ENCODE assay signal across 32 mouse cellular contexts in the genomic region with DNA sequence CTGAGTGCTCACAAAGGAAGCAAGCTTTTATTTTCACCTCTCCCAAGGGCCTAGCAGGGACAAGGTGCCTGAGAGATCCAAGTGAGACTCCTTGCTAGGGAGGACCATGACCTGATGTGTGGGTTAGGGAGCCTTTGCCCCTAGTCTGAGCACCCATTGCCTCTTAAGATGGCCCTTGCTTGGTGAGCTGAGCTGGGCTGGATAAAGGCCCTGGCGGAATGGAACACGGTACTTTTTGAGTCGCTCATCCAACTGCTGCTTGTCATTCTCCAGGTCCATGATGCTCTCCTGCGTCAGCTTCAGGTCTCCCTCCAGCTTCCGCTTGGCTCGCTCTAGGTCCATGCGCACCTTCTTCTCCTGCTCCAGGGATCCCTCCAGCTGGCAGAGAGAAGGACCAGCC. TPM values are rescaled to one million over a fixed set of nuclear protein-coding genes. Genes with fewer than 3 reads are reported as not detected.
DNase-seq lines count a peak whose midpoint lies in the region; ATAC-seq and TF ChIP-seq lines count a peak whose summit lies in the region.
"Had no signal": no experiment of that assay in that cellular context is flagged by ENCODE, and none has a peak within 500 bp of the region (broad histone marks: within the 10 kb centered on the region; RNA-seq: fewer than 3 reads in every experiment).

No protein-coding gene starts in this region.

- TF ChIP-seq EP300 in heart, postnatal 0 days (IDR thresholded peaks at IDR 0.05; ENCODE audit: low read depth) = no peak

- H3K36me3 ChIP-seq in heart, embryonic 11.5 days (ENCODE audit: control insufficient read depth, insufficient read depth, low read length) = 0 out of 2 replicates have a peak, but pooled peaks cover 2% of the 10 kb centered on the region
- H3K36me3 ChIP-seq in heart, embryonic 14.5 days (ENCODE audit: control insufficient read depth, insufficient read depth, low read length) = peaks cover 91% of the 10 kb centered on the region
- H3K36me3 ChIP-seq in heart, postnatal 0 days (replicated peaks; ENCODE audit: control insufficient read depth, insufficient read depth, low read length) = peaks cover 84% of the 10 kb centered on the region
- H3K36me3 ChIP-seq: forebrain, embryonic 10.5 days; G1E; hindbrain, embryonic 12.5 days; hindbrain, embryonic 15.5 days had no signal

- H3K4me1 ChIP-seq in heart, embryonic 11.5 days (ENCODE audit: control insufficient read depth, insufficient read depth, low read length) = peaks cover 6% of the 10 kb centered on the region; the same call in 1 of the 2 replicates
- H3K4me1 ChIP-seq in heart, embryonic 14.5 days (ENCODE audit: control insufficient read depth in 2 of 2, insufficient read depth in 2 of 2, low read length in 2 of 2) = peaks cover 5 to 6% of the 10 kb centered on the region in 2 experiments; a peak in 2 of 4 replicates
- 0 out of 2 replicates have a peak, but pooled peaks cover 4% of the 10 kb centered on the region for H3K4me1 ChIP-seq in heart, postnatal 0 days (ENCODE audit: control insufficient read depth, insufficient read depth)
- H3K4me1 ChIP-seq: forebrain, embryonic 10.5 days; forebrain, embryonic 13.5 days; hindbrain, embryonic 12.5 days; hindbrain, embryonic 15.5 days had no signal

- TF ChIP-seq CTCF in heart, postnatal 0 days (IDR thresholded peaks at IDR 0.05; ENCODE audit: low read depth) = no peak

- no peaks in the 10 kb centered on the region for H3K9me3 ChIP-seq in heart, embryonic 11.5 days (replicated peaks; ENCODE audit: control insufficient read depth, low read length)
- H3K9me3 ChIP-seq in heart, embryonic 14.5 days (ENCODE audit: control insufficient read depth, low read length) = no peaks in the 10 kb centered on the region
- no peaks in the 10 kb centered on the region for H3K9me3 ChIP-seq in heart, postnatal 0 days (replicated peaks; ENCODE audit: control insufficient read depth, low read length)
- H3K9me3 ChIP-seq: forebrain, embryonic 10.5 days; forebrain, embryonic 13.5 days; G1E; hindbrain, embryonic 12.5 days; hindbrain, embryonic 15.5 days had no signal

- no peaks in the 10 kb centered on the region for H3K27me3 ChIP-seq in heart, embryonic 11.5 days (ENCODE audit: control insufficient read depth, insufficient read depth, low read length)
- no peaks in the 10 kb centered on the region for H3K27me3 ChIP-seq in heart, embryonic 14.5 days (ENCODE audit: control insufficient read depth, insufficient read depth, low read length)
- no peaks in the 10 kb centered on the region for H3K27me3 ChIP-seq in heart, postnatal 0 days (ENCODE audit: control insufficient read depth, insufficient read depth, low read length)
- H3K27me3 ChIP-seq: forebrain, embryonic 13.5 days; hindbrain, embryonic 12.5 days; hindbrain, embryonic 15.5 days had no signal

- no peak overlapping the region for H3K4me3 ChIP-seq in heart, embryonic 11.5 days (ENCODE audit: low read depth, low read length)
- H3K4me3 ChIP-seq in heart, embryonic 14.5 days (ENCODE audit: control insufficient read depth in 1 of 2, insufficient read depth in 1 of 2, low read depth in 1 of 2, low read length in 2 of 2) = peak overlapping the region; percentile 9 to 66; a peak in 2 of 4 replicates
- H3K4me3 ChIP-seq in heart, postnatal 0 days (ENCODE audit: low read depth, low read length) = no peak overlapping the region
- H3K4me3 ChIP-seq: forebrain, embryonic 10.5 days; forebrain, embryonic 13.5 days; hindbrain, embryonic 12.5 days; hindbrain, embryonic 15.5 days had no signal

- H3K9ac ChIP-seq in heart, embryonic 11.5 days (ENCODE audit: low read depth, low read length) = peak overlapping the region; percentile 61; the same call in 1 of the 2 replicates
- peak overlapping the region; percentile 100 for H3K9ac ChIP-seq in heart, embryonic 14.5 days (ENCODE audit: low read length)
- peak overlapping the region; percentile 8; the same call in 1 of the 2 replicates for H3K9ac ChIP-seq in heart, postnatal 0 days (replicated peaks; ENCODE audit: low read depth, low read length)
- H3K9ac ChIP-seq: forebrain, embryonic 13.5 days; hindbrain, embryonic 12.5 days; hindbrain, embryonic 15.5 days had no signal

- no peak for DNase-seq in heart, postnatal 36 days
- no peak for DNase-seq in heart, adult 9 months (ENCODE audit: low spot score in 2 of 2)
- no peak for DNase-seq in heart, postnatal 0 days (ENCODE audit: low spot score)
- DNase-seq in heart, postnatal 10 days = no peak
- DNase-seq: adrenal gland, postnatal 10 days; adrenal gland, postnatal 36 days; B cell, adult 2 months; cerebellum, adult 18-20 months; cerebellum, adult 9-10 months; cerebellum, postnatal 14 days; gastrocnemius, postnatal 10 days; gastrocnemius, postnatal 36 days; kidney, adult 2 months had no signal

- WGBS in heart, embryonic 11.5 days (ENCODE audit: insufficient replicate concordance) = 84% methylated on average over 7 of the region's 7 CpGs
- WGBS in heart, embryonic 14.5 days = 61% methylated on average over 7 of the region's 7 CpGs
- 59% methylated on average over 7 of the region's 7 CpGs for WGBS in heart, postnatal 0 days

- peak overlapping the region; percentile 35; the same call in 1 of the 2 replicates for H3K27ac ChIP-seq in heart, embryonic 11.5 days (ENCODE audit: low read depth, low read length)
- H3K27ac ChIP-seq in heart, embryonic 14.5 days (replicated peaks in 1 of 2; ENCODE audit: control insufficient read depth in 1 of 2, insufficient read depth in 1 of 2, low read depth in 2 of 2, low read length in 2 of 2) = peak overlapping the region; percentile 78 to 100
- H3K27ac ChIP-seq in heart, postnatal 0 days (ENCODE audit: low read depth) = peak overlapping the region; percentile 99
- H3K27ac ChIP-seq: forebrain, embryonic 10.5 days; forebrain, embryonic 13.5 days; hindbrain, embryonic 12.5 days; hindbrain, embryonic 15.5 days had no signal

- peak overlapping the region; percentile 27; the same call in 1 of the 2 replicates for H3K4me2 ChIP-seq in heart, embryonic 11.5 days
- H3K4me2 ChIP-seq in heart, embryonic 14.5 days (ENCODE audit: low read length) = peak overlapping the region; percentile 73
- H3K4me2 ChIP-seq in heart, postnatal 0 days (ENCODE audit: low read depth, low read length) = peak overlapping the region; percentile 9; the same call in 1 of the 2 replicates
- H3K4me2 ChIP-seq: forebrain, embryonic 13.5 days; hindbrain, embryonic 12.5 days; hindbrain, embryonic 15.5 days had no signal

- no peak for ATAC-seq in heart, embryonic 11.5 days (replicated peaks; ENCODE audit: insufficient number of reproducible peaks, low FRiP score, low TSS enrichment)
- no peak for ATAC-seq in heart, embryonic 14.5 days (ENCODE audit: insufficient number of reproducible peaks, insufficient read depth, low FRiP score, low read depth)
- no peak for ATAC-seq in heart, postnatal 0 days (ENCODE audit: insufficient read depth, low read depth)
- ATAC-seq: forebrain, embryonic 13.5 days; forebrain, embryonic 16.5 days; intestine, postnatal 0 days; Patski had no signal

- intact Hi-C loops in heart, postnatal 36 days (cut with DNase I) = no loop called here
- intact Hi-C loops in heart, postnatal 10 days (cut with DNase I) = no loop called here

RNA-seq across cellular contexts. Expression of gene Gm17428, which starts 5.2 kb away (rescaled TPM):
- polyA plus RNA-seq in heart, embryonic 11.5 days (2014; fragmentation: Nextera tagmentation; extraction: Ambion mirVana) = not detected in 2 replicates
- total RNA-seq in heart, postnatal 36 days (2021) = not detected
- polyA plus RNA-seq in heart, embryonic 14.5 days (2014; fragmentation: Nextera tagmentation; extraction: Ambion mirVana) = not detected in 2 replicates
- not detected in 2 replicates for total RNA-seq in heart, postnatal 0 days (2014; rRNA removed; ENCODE audit: low replicate concordance)
- not detected in 2 replicates for polyA plus RNA-seq in heart, postnatal 0 days (2015; fragmentation: Nextera tagmentation; extraction: Ambion mirVana)
- not detected for total RNA-seq in heart, postnatal 10 days (2021)
- total RNA-seq: adrenal gland, adult 18-20 months; adrenal gland, postnatal 10 days; adrenal gland, postnatal 36 days; CH12.LX; G1E; gastrocnemius, adult 18-20 months; gastrocnemius, postnatal 10 days; gastrocnemius, postnatal 36 days; granulocyte monocyte progenitor cell, adult 5-6 weeks; hematopoietic stem cell, adult 5-6 weeks had no signal
- polyA plus RNA-seq: embryonic facial prominence, embryonic 11.5 days; embryonic facial prominence, embryonic 14.5 days; forebrain, embryonic 10.5 days; forebrain, embryonic 13.5 days; forebrain, embryonic 16.5 days; G1E; hindbrain, embryonic 12.5 days; hindbrain, embryonic 15.5 days; intestine, embryonic 14.5 days; intestine, postnatal 0 days; kidney, adult 2 months; kidney, embryonic 14.5 days; Patski had no signal

RNA-seq across cellular contexts. Expression of gene Myh7, which starts 12.5 kb away (rescaled TPM):
- 3,446 and 4,122 TPM in 2 replicates for polyA plus RNA-seq in heart, embryonic 11.5 days (2014; fragmentation: Nextera tagmentation; extraction: Ambion mirVana)
- total RNA-seq in heart, postnatal 36 days (2021) = 1,000 to 10,000 TPM; 2,242 to 2,437 TPM
- 5,319 and 5,796 TPM in 2 replicates for polyA plus RNA-seq in heart, embryonic 14.5 days (2014; fragmentation: Nextera tagmentation; extraction: Ambion mirVana)
- total RNA-seq in heart, postnatal 0 days (2014; rRNA removed; ENCODE audit: low replicate concordance) = 4,273 and 4,731 TPM in 2 replicates
- polyA plus RNA-seq in heart, postnatal 0 days (2015; fragmentation: Nextera tagmentation; extraction: Ambion mirVana) = 1,026 and 1,537 TPM in 2 replicates
- total RNA-seq in heart, postnatal 10 days (2021) = 1,000 to 10,000 TPM; 1,842 to 1,858 TPM
- total RNA-seq: granulocyte monocyte progenitor cell, adult 5-6 weeks; hematopoietic stem cell, adult 5-6 weeks had no signal

RNA-seq across cellular contexts. Expression of gene Myh6, which starts 15.2 kb away (rescaled TPM):
- polyA plus RNA-seq in heart, embryonic 11.5 days (2014; fragmentation: Nextera tagmentation; extraction: Ambion mirVana) = 2,306 and 2,903 TPM in 2 replicates
- total RNA-seq in heart, postnatal 36 days (2021) = over 10,000 TPM; 23,066 to 24,862 TPM
- polyA plus RNA-seq in heart, embryonic 14.5 days (2014; fragmentation: Nextera tagmentation; extraction: Ambion mirVana) = 2,542 and 2,728 TPM in 2 replicates
- 3,860 and 3,976 TPM in 2 replicates for total RNA-seq in heart, postnatal 0 days (2014; rRNA removed; ENCODE audit: low replicate concordance)
- polyA plus RNA-seq in heart, postnatal 0 days (2015; fragmentation: Nextera tagmentation; extraction: Ambion mirVana) = 8,242 and 9,737 TPM in 2 replicates
- over 10,000 TPM; 20,580 to 20,870 TPM for total RNA-seq in heart, postnatal 10 days (2021)
- total RNA-seq: adrenal gland, postnatal 36 days; granulocyte monocyte progenitor cell, adult 5-6 weeks; hematopoietic stem cell, adult 5-6 weeks had no signal

RNA-seq across cellular contexts. Expression of gene Ngdn, which starts 33.3 kb away (rescaled TPM):
- 60.3 and 62.1 TPM in 2 replicates for polyA plus RNA-seq in heart, embryonic 11.5 days (2014; fragmentation: Nextera tagmentation; extraction: Ambion mirVana)
- total RNA-seq in heart, postnatal 36 days (2021) = 10 to 100 TPM; 25.6 to 29.3 TPM
- polyA plus RNA-seq in heart, embryonic 14.5 days (2014; fragmentation: Nextera tagmentation; extraction: Ambion mirVana) = 53.8 and 54.9 TPM in 2 replicates
- total RNA-seq in heart, postnatal 0 days (2014; rRNA removed; ENCODE audit: low replicate concordance) = 20.2 and 50.1 TPM in 2 replicates
- 50.0 and 50.9 TPM in 2 replicates for polyA plus RNA-seq in heart, postnatal 0 days (2015; fragmentation: Nextera tagmentation; extraction: Ambion mirVana)
- 10 to 100 TPM; 30.6 to 33.9 TPM for total RNA-seq in heart, postnatal 10 days (2021)

RNA-seq across cellular contexts. Expression of gene Cmtm5, which starts 45.9 kb away (rescaled TPM):
- 0.49 and 0.90 TPM in 2 replicates for polyA plus RNA-seq in heart, embryonic 11.5 days (2014; fragmentation: Nextera tagmentation; extraction: Ambion mirVana)
- under 1 TPM in 1 of 2 experiments, not detected in 1; 0.46 TPM for total RNA-seq in heart, postnatal 36 days (2021)
- 0.58 and 0.72 TPM in 2 replicates for polyA plus RNA-seq in heart, embryonic 14.5 days (2014; fragmentation: Nextera tagmentation; extraction: Ambion mirVana)
- total RNA-seq in heart, postnatal 0 days (2014; rRNA removed; ENCODE audit: low replicate concordance) = 3.1 and 8.1 TPM in 2 replicates
- polyA plus RNA-seq in heart, postnatal 0 days (2015; fragmentation: Nextera tagmentation; extraction: Ambion mirVana) = 0.34 and 0.85 TPM in 2 replicates
- total RNA-seq in heart, postnatal 10 days (2021) = under 1 TPM in 1 of 2 experiments, not detected in 1; 0.91 TPM
- total RNA-seq: CH12.LX; G1E; granulocyte monocyte progenitor cell, adult 5-6 weeks; hematopoietic stem cell, adult 5-6 weeks had no signal
- polyA plus RNA-seq: G1E, Patski had no signal

Comparison
In these comparisons a context has a peak if more than half of its experiments do, and no peak if none do; other contexts are left out.
1. H3K4me3 ChIP-seq: peak in heart, embryonic 14.5 days (2 of 2); none in heart, embryonic 11.5 days (single experiment) and heart, postnatal 0 days (single experiment).
2. H3K27ac ChIP-seq: peak in every context shown above with its lines; median percentile 99 in heart, postnatal 0 days; 89 in heart, embryonic 14.5 days; 35 in heart, embryonic 11.5 days.
3. H3K4me2 ChIP-seq: peak in every context shown above with its lines; median percentile 73 in heart, embryonic 14.5 days; 27 in heart, embryonic 11.5 days; 9 in heart, postnatal 0 days.
4. H3K9ac ChIP-seq: peak in every context shown above with its lines; median percentile 100 in heart, embryonic 14.5 days; 61 in heart, embryonic 11.5 days; 8 in heart, postnatal 0 days.